Mouse (Mus musculus) embryo, embryonic 11 days (tissue): ENCODE measurements at regions not wholly inside any gene's neighbourhood (a gene's known extent, or its start where the extent isn't known, plus 50 kb on each side); places are given as distances from the start of the nearest gene placed in this dataset.

ENCODE experiments used
- DNase-seq: peaks from one replicate; pipeline ENCODE4 v3.0.0-alpha.2; 2015

DNA sequence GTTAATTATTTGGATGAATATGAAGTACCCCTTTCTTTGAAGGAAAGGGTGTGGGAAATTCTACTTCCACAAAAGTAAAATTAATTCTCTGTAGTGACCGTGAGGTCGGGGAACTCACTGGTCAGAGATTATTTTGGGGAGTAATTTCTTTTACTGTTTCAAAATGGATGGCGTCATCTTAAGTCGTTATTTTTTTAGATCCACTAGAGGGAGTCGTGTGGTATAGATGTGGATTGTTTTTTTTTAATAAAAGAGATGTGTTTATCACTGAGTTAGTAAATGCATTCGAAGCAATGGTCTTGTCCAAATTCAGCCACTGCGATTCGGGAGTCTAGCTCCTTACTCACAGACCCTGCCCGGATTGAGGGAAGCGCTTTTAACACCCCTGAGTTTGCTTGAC lies 100.8 kb upstream of the Lsm14a start:
- DNase-seq = peak; percentile 43

- DNase-seq = peak; percentile 31
Observed at GRCm38 (mm10) chr7:34484908-34485598, 91.9 kb upstream of the Lsm14a start.

- no peak for DNase-seq
Observed at GRCm38 (mm10) chr7:34483368-34483767, 90.3 kb upstream of the Lsm14a start.

DNA sequence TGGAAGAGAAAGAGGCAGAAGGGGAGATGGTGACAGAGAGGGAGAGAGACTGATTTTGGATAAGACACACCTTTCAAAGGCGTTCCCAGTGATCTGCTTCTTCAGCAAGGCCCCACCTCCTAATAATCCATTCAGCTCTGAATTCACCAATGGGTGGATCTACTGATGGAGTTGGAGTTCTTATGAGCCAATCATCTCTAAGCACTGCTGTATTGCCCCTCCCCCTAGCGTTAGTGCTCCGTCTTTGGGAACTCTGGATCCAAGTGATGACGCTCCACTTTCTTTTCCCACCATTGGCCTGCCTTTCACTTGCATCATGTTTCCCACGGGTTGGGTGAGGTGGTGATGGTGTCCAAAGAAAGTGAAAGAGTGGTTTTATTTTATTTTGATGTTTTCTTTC lies 87.7 kb upstream of the Lsm14a start:
- no peak for DNase-seq

DNA sequence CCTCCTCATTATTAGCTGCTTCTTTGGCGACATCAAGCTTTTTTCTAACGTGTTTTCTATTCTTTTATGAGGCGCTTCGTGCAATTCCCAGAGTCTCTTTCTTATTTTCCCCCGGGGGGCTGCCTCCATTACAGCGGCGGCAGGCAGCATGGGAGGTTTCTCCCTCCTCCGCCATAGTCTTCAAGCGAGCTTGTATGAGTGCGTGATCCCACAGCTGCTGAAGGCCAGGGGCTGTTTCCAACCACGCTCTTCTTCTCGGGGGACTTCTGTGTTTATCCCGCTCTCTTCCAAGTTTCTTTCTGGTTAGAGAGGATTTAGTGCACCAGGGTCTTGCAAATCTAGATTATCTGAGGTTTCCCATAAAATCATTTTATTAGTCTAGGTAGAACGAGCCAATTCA lies 77.9 kb upstream of the Lsm14a start:
- no peak for DNase-seq

GRCm38 (mm10) chr7:34462069-34462468 lies 69.0 kb upstream of the Lsm14a start:
- peak; percentile 38 for DNase-seq

- no peak for DNase-seq
Observed at GRCm38 (mm10) chr7:34459834-34460495, 66.8 kb upstream of the Lsm14a start.

GRCm38 (mm10) chr7:34458851-34459250 lies 65.7 kb upstream of the Lsm14a start:
- DNase-seq = no peak

DNA sequence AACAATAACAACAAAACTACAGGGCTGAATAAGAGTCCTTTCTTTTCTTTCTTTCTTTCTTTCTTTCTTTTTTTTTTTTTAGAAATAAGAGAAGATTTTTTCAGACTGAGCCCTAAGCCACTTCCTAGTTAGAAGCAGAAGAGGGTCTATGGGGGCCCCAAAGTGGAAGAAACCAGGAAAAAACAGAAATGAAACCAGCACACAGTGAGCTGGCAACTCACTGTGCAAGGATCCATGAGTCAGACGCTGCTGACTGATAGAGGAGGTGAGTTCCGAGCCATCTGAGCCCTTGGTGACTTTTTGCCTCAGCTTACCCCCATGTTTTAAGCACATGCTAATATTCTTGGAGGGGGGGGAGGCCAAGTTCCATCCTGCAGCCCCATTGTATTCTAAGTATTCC lies 55.2 kb upstream of the Lsm14a start:
- no peak for DNase-seq

DNA sequence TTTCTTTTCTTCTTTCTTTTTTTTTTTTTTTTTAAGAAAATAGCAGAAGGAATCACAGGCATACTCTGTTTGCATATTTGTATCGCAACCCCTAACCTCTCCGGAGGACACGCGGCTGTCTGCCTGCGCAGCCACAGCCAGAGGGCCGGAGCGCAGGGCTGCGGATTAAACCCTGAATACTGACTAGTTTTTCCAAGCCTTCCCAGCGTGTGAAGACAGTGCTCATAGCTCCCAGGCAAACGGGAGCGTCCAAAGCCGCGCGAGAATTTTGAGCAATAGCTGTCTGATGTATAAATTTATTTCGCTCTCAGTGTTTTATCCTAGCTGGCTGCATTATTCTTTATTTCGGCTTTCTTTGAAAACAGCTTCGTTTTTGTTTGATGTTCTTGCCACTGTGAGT lies 51.1 kb upstream of the Lsm14a start:
- DNase-seq = peak; percentile 39
